Mouse (Mus musculus) retina, postnatal 7 days (tissue): ENCODE results near the gene Iqcg.

Experiments
- DNase-seq: peaks from one replicate; pipeline ENCODE4 v3.0.0-alpha.2; 2012; ENCODE audit warnings: low read depth, low spot score

The Iqcg gene

DNA sequence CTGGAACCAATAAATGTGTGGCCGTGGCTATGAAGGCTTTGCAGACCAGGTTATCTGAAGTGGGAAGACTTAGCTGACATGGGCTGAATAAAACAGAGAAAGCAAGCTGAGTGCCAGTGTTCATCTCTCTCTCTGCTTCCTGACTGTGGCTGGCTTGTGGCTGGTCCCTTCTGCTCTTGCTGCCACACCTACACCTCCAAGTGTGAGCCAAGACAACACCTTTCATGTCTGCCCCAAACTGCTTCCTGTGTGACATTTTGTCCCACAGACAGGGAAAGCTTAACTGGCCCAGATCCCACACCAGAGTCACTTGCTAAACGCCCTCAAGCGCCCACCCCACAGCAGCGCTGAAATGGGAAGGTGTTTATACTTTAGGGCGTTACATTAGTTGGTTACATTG lies 2.9 kb downstream of the Iqcg start:
- DNase-seq, result no peak

DNA sequence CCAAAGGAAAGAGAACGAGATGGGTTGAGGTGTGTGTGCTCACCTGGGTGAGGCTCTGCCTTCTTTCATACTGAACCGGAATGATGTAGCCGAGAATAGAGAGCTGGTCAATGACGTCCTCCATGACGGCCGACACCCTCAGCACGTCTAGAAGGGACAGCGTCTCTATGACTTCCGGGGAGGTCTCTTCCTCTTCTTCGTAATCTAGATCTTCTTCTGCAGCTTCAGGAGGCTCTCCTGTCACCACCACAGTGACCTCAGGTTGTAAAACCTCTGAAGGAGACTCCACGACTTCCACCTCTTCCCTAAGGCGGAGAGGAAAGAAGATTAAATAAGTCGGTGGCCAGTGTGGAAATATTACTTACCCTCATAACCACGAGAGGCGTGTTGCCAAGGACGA lies 6.2 kb downstream of the Iqcg start:
- no peak for DNase-seq

DNA sequence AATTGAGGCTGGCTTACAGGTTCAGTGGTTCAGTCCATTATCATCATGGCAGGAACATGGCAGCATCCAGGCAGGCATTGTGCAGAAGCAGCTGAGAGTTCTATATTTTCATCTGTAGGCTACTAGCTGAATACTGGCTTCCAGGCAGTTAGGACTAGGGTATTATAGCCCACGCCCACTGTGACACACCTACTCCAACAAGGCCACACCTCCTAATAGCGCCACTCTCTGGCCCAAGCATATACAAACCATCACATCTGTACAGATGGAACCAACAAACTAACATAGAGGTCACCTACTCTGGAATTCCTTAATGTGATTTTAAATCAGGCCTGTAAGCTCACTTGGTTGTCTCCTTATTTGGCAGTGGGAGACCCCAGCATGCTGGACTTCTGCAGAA lies 7.3 kb downstream of the Iqcg start:
- DNase-seq, result no peak

DNA sequence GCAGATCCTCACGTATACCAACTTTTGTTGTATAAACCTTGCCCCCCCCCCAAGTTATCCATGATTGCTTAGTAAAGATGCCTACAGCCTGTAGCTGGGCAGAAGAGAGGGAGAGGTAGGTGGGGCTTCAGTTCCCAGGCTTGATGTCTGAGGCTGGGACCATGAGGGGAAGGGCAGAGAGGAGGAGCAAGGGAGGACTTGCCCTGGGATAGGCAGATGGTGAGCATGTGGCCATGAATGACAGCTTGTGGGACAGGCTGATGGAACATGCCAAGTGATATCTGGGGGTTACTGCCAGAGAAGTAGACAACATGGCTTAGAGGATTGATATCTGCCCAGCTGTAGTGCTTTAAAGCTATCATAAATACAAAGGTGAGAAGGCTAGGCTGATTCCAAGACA lies 8.0 kb downstream of the Iqcg start:
- DNase-seq, result no peak

DNA sequence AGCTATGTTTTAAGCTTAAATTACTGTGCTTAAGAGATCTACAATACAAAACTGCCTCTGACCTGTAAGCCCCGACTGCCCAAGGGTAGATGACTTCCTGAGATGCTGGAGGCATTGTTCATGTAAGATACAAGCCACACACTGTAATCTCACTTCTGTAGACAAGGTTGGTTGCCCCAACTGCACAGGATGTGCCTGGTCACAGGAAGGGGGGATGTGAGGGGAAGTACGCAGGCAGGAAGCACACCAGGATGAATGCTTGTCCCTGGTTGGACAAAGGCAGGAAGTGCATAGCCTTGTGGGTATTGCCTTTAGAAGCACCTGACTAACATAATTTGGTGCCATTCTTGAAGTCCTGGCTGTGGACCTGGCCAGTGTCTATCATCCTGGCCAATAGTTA lies 12.8 kb downstream of the Iqcg start:
- no peak for DNase-seq

DNA sequence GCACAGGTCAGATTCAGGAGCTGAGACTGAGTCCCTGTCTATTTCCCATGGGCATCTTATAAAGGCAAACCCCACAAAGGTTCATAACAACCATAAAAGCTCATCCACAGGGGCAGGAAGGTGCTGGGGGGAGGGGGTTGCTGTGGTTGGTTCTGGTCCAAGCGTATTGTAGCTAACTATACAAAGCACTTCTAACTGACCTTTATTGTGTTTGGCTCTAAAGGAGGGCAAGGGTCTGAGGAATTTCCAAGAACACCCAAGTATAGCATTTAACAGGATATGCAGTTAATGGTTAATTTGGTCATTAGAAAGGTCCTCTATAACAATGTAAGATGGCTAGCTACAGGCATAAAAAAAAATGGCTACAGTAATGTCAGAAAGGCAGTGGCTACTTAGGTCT lies 13.3 kb downstream of the Iqcg start:
- no peak for DNase-seq

DNA sequence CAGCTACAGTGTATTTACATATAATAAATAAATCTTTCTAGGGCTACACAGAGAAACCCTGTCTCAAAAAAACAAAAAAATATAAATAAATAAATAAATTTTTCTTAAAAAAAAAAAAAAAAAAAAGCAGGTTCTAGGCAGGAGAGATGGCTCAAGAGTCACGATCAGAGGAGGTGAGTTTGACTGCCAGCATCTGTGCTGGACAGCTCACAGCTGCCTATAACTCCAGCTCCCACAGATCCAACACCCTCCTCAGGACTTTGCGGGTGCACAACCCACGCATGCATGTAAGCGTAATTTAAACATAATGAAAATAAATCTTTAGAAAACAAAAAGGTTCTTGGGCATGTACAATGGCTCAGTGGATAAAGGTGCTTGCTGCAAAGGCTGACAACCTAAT lies 20.0 kb downstream of the Iqcg start:
- no peak for DNase-seq

DNA sequence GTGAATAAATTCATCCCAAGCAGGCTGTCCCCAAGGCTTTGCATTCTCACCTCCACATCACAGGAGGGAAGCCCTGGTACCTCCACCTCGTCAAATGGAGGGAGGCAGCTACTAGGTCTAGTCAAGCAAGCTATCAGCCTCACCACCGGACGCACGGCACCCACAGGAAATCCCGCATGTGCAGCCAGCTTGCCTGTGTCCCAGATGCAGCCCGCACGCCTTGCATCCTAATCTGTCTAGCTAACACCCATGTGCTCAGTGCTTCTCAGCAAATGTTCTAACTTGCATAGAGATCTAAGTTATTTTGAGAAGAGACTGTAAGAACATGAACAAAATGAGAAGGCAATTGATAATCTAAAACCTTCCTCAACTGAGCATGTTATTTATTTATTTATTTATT lies 29.7 kb downstream of the Iqcg start:
- DNase-seq, result no peak

DNA sequence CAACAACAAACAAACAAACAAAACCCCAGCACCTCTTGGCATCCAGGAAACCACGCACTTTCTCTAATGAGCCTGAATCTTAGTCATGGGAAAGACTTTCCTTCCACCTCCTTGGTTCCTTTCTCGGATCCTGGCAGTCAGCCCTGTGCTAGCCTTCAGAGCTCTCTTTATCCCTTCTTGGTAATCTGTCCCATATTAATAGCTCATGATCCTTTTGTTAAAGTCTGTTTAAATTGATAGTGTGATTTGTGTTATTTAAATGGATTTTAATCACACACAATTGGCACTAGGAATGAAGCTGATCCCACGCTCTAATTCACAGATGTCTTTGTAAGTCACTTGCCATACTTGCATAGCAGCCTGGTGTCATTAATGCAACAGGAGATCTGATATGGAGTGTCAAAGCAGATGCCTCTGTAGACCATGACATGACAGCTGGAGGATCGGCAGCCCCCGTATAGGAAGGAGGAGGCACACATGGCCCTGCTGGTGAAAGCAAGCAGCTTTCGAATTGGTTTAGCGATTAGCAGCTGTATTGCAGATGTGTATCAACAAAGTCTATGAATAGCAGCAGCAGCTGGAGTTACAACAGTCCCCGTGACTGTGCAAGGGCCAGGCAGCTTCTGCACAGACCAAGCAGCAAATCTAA lies 31.4 kb downstream of the Iqcg start:
- peak; percentile 43 for DNase-seq

DNA sequence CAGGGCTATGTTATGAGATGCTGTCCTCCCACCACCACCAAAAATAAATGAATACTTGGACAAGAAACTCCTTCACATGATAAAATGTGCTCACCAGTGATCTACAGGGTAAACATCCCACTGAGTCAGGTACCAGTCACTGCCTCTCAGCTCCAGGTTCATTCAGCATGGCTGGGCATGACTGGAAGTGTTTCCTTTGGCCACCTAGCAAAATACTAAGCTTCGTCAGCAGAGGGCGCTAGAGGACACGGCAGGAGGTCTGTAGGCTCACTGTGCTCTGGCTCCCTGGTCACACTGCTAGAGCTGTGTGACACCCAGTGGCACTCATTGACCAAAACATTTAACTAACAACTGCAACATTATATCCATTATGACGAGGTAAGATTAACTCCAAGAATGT lies 32.3 kb downstream of the Iqcg start:
- DNase-seq, result peak; percentile 74

DNA sequence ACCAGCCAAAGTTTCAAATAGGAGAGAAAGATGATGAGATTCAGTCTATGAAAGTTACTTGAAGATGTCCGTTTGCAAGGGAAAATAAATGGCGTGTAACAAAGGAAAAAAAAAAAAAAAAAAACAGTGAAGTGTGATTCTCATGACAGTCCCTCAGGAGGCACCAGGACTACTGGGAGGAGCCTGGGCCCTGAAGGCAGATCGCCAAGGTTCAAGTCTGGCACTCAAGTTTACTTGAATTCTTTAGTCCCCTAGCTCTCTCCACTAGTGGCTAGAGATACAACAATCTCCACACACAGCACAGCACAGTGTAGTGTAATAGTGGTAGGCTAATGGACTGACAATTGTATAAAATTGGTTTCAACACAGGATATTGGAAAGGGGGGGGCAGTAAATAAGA lies 34.6 kb downstream of the Iqcg start:
- no peak for DNase-seq

DNA sequence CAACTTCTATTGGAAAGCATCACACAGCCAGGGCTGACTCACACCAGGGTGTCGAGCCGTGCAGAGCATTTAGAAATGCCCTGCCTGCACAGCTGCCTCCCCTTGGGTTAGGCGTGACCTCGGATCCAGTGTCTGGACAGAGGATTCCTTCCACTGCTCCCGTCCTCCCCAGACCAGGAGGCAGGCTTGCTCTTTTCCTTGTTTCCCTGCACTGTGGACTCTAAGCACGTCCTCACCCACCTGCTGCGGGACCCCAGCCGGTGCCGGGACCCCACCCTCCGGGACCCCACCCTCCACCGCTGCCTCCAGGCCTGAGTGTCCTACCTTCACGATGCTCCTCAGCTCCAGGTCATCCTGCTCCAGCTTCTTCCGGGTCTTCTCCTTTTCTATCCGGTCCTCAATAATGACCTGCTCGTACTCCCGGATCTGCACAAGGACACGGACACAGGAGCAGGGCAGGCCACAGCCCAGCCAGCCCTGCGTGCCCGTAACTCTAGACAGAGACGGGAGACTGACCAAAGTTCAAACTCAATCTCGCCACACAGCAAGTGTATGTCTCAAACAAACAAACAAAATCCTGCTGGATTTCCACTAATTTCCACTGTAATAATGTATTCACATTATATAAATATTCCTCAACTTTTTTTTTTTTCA lies 36.8 kb downstream of the Iqcg start:
- DNase-seq, result no peak

DNA sequence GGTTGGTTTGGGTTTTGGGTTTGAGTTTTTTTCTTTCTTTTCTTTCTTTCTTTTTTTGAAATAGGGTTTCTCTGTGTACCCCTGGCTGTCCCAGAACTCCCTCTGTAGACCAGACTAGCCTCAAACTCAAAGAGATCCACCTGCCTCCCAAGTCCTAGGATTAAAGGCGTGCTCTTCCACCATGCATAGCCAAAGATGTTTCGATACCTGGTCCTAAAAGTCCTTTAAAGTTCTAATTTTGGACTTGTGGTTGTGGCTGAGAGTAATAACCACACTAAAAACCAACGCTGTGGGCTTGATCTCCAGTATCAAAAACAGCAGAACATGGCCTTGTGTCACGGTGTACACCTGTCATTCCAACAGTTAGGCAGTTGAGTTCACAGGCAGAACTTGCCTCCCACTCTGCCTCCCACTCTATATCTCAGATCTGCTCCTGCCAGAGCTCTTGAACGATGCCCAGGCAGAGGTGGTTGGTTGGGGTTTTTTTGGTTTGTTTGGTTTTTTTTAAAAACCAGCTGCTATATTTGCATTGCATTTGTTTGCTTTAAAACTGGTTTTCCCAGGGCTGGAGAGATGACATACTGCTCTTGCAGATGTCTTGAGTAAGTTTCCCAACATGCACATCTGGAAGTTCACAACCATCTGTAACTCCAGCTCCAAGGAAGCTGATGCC lies 38.2 kb downstream of the Iqcg start:
- DNase-seq, result no peak

DNA sequence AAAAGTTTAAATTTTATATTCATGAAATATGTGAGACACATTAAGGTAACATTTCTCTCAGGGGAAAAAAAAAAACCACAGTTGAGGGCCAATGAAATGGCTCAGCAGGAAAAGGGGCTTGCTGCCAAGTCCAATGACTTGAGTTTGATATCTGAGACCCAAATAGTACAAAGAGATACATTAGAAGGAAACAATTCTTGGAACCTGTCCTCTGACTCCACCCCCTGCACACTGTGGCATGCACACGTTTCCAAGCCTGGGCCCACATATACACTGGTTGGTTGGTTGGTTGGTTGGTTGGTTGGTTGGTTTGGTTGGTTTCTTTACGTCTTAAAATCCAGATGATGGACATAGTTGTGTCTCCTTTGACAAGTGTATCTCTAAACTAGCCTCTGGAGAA lies 40.0 kb downstream of the Iqcg start:
- no peak for DNase-seq

DNA sequence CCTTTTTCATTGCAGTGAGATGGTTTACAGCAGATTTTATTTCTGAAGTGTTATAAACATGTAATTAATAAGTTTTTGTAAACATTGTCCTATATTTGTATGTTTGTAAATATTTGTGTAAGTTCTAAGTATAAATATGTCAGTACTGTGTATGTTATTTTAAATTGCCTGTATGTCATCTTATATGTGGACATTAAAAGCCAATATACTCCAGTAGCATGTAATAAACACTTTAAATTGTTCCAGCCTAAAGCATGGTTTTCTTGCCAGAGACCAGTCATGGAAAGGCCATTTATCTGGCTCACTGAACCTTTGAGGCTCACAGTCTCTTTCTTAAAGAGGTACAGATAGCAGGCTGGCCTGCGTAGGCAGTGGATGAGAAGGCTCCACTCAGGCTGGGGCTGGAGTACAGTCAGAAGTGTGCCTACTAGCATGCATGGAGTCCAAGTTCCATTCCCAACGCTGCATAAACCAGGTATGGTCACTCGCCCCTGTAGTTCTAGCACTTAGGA lies 40.6 kb downstream of the Iqcg start:
- DNase-seq, result no peak

DNA sequence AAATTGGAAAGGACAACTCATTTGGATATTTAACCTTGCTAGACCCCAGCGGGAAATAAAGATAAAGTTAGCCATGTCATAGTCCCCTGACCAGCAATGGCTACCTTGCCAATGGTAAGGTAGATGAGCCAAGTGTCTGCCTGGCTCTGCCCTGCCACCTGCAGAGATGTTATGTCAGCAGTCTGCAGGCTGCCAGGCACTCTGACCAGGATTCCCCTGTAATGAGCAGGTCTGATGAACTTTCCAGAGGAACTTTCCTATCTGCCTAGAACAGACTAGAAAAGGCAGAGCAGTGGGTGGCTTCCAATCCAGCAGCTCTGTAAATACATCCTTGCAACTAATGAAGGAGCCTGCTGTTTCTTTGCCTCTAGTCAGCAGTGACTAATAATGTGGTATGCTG lies 41.1 kb downstream of the Iqcg start:
- DNase-seq, result no peak

DNA sequence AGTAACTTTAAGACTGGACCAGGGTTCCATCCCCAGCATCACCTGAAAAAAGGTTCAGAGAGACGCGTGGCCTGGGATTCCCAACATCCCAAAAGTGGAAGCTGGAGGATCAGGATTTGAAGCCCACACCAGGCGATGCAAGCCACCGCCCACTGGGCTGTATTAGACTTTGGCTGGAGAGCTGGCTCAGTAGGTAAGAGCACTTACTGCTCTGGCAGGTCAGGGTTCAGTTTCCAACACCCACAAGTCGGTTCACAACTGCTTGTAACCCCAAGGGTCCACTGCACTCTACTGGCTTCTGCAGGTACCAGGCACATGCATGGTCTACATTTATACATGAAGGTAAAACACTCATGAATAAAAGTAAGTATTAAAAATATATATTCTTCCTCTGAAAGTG lies 42.2 kb downstream of the Iqcg start:
- DNase-seq, result no peak

DNA sequence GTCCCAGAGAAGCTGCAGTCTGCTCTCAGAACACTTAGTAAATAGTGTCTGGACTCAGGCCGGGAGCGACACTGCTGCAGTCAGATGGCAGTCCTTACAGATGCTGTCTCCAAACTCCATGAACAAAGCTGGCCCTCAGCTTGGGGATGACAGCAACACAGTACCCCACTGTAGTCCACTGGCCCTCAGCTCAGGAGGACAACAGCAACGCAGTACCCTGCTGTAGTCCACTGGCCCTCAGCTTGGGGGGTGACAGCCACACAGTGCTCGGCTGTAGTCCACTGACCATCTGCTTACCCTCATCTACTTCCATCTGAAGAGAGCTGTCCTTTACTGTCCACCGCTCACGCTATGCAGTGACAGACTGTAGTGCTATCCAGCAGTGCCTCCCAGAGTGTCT lies 45.9 kb downstream of the Iqcg start:
- DNase-seq, result no peak

DNA sequence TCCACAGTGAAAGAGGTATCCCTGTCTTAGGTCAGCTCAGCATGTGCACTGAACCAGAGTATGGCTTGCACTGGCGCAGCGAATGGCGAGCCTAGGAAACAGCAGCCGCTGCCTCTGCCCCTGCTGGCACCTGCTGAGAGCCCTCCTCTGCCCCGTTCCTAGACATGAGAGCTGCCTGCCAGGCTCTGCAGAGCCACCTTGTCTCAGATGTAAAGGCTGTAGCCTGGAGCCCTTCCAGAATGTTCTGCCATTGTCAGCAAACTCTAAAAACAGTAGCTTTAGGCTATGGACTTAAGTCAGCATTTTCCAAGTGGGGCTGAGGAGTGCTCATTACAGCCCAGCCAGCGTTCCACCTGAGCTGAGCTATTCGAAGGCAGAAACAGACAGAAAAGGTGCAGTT lies 48.6 kb downstream of the Iqcg start:
- DNase-seq, result no peak

DNA sequence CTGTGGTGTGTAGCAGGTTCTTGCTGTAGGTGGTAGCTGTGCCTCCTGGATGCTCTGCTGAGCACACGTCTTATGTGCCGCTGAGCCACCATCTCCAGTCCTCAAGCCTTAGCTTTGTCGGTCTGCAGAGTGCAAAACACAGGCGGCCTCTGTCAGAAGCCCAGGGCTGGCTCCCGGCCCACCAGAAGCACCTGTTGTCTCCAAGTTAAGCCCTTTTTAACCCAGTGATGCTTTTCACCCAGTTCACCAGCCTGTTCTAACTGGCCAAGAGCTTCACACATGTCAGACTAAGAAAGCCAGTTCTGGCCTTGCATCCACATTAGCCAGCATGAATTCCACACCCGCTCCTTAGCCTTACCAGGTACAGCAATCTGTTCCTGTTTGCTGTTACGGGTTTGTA lies 49.1 kb downstream of the Iqcg start:
- no peak for DNase-seq

DNA sequence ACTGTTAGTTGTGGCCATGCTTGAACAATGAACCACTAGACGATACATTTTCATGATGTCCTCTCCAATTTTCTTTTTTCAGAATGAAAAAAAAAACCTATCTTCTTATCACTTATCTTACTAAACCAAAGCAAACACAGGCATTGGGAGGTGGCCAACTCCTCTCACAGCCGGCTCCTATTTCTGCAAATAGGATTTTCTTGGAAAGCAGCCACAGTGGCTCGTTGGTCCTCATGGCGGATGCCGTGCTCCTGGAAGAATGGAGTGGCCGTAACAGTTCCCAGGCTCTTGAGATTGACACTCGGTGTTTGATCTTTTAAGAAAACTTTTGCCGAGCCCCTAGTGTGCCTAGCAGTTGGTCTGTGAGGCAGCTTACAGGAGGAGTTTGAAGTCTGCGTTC lies 50.8 kb downstream of the Iqcg start:
- DNase-seq, result no peak

DNA sequence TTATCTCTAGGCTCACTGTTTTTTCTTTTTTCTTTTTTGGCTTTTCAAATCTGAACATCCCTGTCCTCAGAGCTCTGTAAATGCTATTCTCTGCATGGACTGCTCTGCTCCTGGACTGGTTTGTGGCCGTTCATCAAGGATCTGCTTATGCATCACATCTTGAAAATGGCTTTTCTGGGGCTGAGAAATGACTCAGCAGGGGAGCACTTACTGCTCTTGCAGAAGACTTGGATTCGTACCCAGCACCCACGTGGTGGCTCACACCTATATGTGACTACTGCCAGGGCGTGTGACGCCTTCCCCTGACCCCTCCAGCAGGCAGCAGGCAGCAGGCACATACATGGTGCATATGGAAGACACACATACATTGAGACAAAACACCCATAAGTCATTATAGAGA lies 63.9 kb downstream of the Iqcg start:
- DNase-seq, result no peak

DNA sequence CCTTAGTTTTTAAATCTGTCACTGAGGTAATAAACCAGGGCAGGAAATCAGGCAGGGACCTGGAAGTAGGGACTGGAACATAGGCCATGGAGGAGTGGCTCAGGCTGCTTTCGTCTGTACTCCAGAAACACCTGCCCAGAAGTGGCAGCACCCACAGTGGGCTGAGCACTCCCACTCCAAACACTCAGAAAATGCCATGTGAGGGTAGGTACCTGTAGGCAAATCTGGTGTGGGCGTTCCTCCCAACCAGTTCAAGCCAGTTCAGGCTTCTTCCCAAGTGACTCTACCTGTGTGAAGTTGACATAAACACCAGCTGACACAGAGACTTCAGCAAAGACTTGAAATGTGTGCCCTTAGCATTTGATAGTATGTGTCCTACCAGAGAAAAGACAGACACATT lies 71.4 kb downstream of the Iqcg start:
- DNase-seq, result no peak
